Mouse (Mus musculus) brain, embryonic 14.5 days (tissue): ENCODE data around the gene Fam189b. TPM values are rescaled to one million over a fixed set of nuclear protein-coding genes. Genes with fewer than 3 reads are reported as not detected.
"Not testable (repeated sequence)": the region's sequence is repeated elsewhere in the genome, so short reads cannot be mapped to it uniquely, and the experiment has no call there.

Source experiments
- DNase-seq: peaks from one replicate; pipeline ENCODE4 v3.0.0-alpha.2; 2011; ENCODE audit warnings: low read depth
- CTCF ChIP-seq: fragments of 200-500 bp; IDR thresholded peaks from 2 replicates; pipeline ENCODE4 v1.5.1; 2012; ENCODE audit warnings: inconsistent platforms, mild to moderate bottlenecking, moderate library complexity, borderline replicate concordance; ENCODE audit not compliant: insufficient read depth, insufficient read length; ENCODE audit errors: extremely low read depth
- POLR2A ChIP-seq: fragments of 200-500 bp; IDR thresholded peaks from 2 replicates; pipeline ENCODE4 v1.6.1; 2012; ENCODE audit warnings: mild to moderate bottlenecking, inconsistent platforms, borderline replicate concordance; ENCODE audit not compliant: poor library complexity, insufficient read depth, insufficient read length, severe bottlenecking; ENCODE audit errors: extremely low read depth
- polyA plus RNA-seq: library from polyadenylated mRNA; depleted of rRNA; stranded (reverse); fragments of >200 nt; gene quantifications from 2 replicates; pipeline ENCODE4 v1.2.3, GENCODE M21; 2012

The Fam189b gene
- polyA plus RNA-seq, 1 experiment: 69.1 TPM

DNA sequence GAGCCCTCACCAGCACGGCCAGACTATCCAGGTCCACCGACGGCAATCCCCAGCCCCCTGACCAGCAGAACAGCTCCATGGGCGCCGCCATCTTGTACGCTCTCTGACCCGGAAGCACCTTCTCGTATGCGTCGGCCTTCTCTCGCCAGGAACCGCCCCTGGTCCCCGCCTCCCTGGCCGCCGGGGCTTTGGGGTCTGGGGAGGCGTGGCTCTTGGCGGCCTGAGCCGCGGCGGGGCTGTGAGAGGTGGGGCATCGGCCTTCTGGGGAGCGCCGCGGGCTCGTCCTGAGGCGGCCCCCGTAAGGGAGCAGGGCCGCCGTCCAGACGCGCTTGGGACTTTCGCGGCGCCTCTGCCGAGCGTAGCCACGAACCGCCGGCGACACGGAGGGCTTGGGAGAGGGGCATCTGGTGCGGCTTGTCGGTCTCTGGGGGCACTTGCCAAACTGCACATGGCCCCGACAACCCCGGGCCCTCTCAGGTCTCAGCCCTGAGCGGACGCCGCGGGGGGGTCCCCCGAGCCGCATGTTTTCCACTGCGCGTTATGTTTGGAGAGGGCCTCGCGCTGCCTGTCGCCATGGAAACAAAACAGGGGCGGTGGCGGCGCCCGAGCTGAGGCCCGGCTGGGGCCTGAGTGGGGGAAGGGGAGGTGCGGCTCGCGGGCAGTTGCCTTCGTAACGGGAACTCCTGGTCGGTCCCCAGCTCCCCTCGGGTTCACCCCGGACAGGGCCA, 31.0 kb downstream of the Fam189b start:
- peak; percentile 98 for DNase-seq
- TF ChIP-seq POLR2A (peak; percentile 75), CTCF (no peak)

DNA sequence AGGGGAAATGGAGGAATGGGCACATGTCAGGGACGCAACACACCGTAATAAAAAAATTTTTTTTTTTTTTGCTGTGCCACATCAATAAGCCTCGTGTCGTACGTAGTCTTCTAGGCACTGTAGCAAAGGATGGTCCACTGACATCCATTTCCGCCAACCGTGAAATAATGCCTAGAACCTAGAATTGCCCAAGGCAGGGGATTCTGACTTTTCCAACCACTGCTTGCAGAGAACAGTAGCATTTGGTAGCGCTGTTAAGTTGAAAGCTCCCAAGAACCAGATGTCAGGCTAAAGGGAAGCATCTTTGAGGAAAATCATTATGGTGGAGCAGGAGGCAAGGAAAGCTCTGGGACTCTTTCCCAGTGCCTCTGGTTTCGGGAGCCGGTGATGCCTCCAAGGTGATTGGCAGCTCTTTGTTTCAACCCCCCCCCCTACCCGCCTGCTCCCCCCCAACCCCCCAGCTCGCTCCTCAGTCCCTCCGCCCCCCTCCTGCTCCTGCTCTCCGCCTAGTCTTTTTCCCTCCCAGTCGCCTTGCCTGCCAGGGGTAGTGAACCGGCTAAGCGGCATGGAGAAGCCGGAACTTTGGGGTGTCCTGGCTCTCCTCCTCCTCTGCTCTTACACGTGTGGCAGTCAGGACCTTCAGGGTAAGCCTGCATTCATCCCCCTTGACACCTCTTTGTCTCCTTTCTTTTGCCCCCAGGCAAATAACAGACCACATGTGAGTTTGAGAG, 31.9 kb downstream of the Fam189b start, which contains the start of gene Thbs3:
Thbs3 (plus strand) TSS at position 500 of the 731 bp plus-strand sequence.
- TF ChIP-seq CTCF (no peak), POLR2A (no peak)
- DNase-seq: peak; percentile 88

DNA sequence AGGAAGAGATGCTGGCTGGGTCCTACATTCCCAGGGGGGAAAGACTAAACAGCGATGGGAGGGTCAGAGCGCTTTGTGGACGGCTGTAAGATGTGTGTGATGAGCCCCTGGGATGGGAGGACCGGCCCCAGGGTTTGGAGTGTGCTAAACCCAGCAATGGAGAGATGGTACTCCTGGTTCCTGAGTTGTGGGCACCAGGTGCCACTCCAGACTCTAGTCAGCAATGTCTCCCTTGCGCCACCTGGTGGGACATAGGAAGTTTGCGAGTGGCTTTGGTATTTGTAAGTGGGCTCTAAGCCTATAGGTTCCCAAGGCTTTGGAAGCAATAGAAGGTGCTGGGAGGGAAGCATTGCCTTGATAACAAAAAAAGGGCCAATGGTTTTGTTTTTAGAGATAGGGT, 32.9 kb downstream of the Fam189b start:
- DNase-seq: peak; percentile 96
- TF ChIP-seq CTCF (peak; percentile 90), POLR2A (no peak)

DNA sequence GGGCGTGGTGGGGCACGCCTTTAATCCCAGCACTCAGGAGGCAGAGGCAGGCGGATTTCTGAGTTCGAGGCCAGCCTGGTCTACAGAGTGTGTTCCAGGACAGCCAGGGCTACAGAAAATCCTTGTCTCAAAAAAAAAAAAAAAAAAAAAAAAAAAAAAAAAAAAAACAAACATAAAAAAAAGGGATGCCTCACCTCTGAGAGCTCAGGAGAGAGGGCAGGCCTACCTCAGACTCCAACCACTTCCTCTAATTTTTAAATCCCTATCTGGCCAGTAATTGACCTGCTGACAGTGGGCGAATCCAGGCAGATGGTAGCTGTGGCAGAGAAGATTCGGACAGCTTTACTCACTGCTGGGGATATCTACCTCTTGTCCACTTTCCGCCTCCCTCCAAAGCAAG, 33.5 kb downstream of the Fam189b start:
- DNase-seq: not testable (repeated sequence)

DNA sequence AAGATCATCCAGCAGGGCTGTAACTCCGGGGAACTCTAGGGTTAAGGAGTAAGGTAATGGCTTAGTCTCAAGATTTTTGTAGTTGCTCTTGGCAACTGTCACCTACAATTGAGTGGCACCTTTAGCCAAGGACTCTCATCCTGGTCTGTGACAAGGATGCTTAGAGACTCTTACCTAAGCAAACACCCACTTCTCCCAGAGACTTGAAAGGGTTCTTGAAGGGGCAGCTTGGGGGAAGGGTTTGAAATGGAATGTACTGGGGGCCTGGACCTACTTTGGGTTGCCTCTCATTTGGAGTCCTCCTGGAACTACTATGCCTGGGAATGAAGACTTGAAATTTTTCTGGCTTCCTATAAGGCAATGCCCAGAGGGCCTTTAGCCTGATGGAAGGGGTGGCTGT, 35.3 kb downstream of the Fam189b start:
- DNase-seq: no peak
- TF ChIP-seq CTCF (no peak), POLR2A (no peak)

DNA sequence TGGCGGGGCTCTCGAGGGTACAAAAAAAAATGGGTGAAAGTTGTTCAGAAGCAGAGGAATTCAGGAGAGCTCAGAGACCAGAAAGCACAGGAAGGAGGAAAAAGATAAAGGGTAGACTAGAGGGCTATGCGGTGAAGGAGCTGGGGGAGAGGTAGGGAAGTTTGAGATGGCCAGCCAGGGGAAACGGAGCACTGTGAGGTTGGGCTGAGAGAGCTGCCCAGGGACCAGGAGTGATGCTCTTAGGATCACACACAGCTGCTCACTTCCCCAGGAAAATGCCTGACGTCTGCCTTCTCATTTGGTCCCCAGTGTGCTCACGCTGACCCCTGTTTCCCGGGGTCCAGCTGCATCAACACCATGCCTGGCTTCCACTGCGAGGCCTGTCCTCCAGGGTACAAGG, 36.6 kb downstream of the Fam189b start:
- no peak for DNase-seq
- TF ChIP-seq POLR2A (no peak), CTCF (no peak)

DNA sequence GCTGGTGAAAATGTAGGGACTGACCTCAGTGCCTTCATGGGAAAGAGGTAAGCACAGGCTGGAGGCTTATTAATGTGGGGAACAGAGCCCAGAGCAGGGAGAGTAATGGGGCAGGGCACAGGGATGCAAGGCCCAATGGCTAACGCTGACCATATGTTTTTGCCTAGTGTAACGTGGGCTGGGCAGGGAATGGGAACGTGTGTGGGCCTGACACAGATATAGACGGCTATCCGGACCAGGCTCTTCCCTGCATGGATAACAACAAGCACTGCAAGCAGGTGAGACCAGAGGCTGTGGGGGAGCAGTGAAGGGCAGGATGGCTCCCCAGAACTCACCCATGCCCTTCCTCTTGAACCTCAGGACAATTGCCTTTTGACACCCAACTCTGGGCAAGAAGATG, 38.2 kb downstream of the Fam189b start:
- TF ChIP-seq CTCF: no peak
- TF ChIP-seq POLR2A: no peak
- no peak for DNase-seq

DNA sequence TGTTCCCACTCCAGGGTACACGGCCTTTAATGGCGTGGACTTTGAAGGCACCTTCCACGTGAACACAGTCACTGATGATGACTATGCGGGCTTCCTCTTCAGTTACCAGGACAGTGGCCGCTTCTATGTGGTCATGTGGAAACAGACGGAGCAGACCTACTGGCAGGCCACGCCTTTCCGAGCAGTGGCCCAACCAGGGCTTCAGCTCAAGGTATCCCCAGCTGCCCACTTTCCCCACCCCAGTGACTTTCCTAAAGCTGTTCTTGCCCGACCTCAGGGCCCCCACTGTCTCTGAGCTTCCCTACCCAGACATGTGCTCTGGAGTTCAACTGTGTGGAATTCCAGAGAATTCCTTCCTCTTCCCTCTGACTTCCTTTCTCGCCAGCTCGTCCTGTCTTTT, 41.9 kb downstream of the Fam189b start:
- peak; percentile 51 for DNase-seq
- TF ChIP-seq POLR2A: no peak
- TF ChIP-seq CTCF: no peak

DNA sequence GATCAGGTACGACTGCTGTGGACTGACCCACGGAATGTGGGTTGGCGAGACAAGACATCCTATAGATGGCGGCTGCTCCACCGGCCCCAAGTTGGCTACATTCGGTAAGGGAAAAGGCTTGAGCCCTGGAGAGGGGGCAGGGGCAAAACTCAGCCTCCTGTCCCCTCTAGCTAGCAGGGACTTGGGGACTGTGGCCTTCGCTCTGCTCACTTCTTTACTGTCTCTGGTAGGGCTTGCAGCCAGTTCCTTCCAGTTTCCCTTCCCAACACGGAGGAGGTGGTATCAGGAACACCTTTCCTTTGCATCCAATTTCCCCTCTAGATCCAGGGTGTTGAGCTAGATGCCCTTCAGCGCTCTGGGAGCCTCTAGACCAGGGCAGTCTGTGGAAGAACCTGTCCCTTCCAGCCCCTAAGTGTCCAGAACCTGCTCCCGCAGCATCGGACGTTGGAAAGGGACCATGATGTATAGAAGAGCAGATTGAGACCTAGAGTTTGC, 42.4 kb downstream of the Fam189b start:
- no peak for TF ChIP-seq CTCF

DNA sequence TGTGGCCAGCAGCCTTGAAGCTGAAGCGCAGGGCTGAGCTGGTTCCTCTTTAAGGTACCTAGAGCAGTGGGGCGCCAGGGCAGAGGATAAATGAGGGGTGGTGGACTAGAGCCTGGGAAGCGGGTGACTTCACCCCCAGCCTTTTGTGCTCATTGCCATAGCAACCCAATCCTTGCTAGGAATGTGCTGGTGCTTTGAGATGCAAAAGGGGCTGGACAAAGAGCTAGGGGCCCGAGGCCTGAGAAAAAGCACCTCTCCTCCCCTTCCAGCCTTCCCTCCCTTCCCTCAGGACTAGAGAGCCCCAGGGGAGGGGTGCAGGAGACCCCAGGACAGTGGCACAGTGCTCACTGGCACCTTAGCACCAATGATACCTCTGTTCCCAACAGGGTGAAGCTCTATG, 43.0 kb downstream of the Fam189b start:
- peak; percentile 97 for DNase-seq
- TF ChIP-seq CTCF (no peak), POLR2A (peak; percentile 23; the same call in 1 of the 2 replicates)

More for the DNA sequence above, 42.4 kb downstream of the Fam189b start:
- DNase-seq: no peak

DNA sequence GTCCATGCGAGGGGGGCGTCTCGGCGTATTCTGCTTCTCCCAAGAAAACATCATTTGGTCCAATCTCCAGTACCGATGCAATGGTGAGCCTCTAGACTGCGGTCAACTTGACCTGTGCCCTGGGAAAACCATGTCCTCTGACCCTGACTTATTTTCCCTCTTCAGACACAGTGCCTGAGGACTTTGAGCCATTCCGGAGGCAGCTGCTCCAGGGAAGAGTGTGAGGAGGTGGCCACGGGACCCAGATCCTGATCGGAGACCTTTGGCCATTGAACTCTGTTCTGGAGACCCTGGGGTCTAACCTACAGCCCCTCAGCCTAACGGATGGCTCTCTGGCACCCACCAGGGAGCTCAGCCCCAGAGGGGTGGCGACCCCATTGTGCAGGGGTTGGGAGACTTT, 43.4 kb downstream of the Fam189b start:
- TF ChIP-seq POLR2A (no peak), CTCF (no peak)
- no peak for DNase-seq

DNA sequence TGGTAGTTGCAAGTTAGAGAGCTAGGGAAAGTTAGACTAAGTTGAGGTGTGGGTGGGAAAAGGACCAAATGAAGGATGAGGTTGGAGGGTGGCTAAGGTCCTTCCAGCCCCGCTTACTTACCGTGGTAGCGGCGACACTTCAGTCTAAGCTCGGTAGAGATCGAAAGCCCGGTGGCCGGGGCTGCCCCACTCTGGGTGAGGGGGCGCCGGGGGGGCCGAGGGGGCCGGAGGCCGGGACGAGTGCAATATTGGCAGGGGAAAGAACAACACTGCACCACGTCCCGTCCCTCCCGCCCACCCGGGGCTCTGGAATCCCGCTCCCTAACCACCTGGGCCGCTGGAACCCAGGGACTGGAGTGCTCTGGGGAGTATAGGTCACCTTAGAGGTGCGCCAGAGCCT, 44.0 kb downstream of the Fam189b start, which contains the start of gene Mtx1:
Mtx1 (minus strand) TSS at position 189 of the 400 bp plus-strand sequence.
- DNase-seq: no peak

DNA sequence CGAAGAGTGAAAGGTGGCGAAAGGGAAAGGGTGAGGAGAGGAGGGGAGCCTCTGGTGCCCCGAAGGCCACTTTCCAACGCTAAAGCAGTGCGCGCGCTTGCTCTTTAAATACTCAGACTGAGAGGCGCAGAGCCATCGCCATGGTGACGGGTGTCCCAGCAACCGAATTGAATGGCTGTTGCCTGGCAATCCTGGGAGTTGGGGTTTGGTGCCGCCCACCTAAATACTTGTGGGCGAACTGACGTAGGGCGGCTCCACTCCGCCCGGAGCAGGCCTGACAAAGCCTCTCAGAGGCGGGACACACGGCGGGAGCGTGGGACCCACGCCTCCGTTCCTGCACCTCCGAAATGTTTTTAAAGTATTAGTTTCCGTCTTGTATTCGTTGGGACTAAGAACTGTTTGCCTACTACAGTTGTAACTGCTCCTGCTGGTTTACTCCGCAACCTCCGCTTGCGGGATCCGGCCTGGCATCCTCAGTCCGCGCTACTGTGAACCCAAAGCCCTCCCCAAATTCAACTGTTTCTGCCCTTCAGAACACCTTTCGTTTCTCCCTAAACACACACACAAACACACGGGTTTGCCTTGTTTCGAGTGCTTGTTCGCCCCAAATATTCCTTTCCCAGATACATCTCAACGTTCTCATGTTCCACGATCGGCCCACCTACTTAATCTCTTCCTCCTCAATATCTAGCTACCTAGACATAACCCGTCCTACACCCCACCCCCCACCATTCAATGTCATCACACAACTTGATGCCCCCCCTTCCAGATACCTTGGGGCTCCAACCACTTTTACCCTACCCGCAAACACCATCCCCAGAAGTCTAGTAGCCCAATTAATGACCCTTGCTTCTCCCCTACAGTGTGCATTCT, 44.6 kb downstream of the Fam189b start:
- peak; percentile 82; the same call in 1 of the 2 replicates for TF ChIP-seq POLR2A
- no peak for TF ChIP-seq CTCF
- peak; percentile 99 for DNase-seq

More for the DNA sequence above, 44.0 kb downstream of the Fam189b start, which contains the start of gene Mtx1:
- no peak for TF ChIP-seq POLR2A
- TF ChIP-seq CTCF: no peak

DNA sequence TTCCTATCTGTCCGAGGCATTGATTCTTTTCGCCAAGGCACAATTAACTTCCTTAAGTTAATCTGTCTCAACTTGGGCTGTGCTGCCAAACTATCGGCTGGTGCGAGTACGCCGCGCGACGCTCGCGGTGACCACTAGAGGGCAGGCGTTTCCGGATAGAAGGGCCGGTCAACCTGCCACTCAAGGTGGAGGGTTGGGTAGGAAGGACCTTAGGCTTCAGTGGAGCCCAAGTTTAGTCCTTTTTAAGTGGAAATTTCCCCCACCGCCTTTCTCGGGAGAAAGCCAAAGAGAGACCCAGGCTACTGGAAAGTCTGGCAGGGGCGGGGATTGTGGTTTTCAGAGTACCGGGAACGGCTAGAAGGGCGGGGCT, 45.2 kb downstream of the Fam189b start:
- peak; percentile 93 for DNase-seq
- TF ChIP-seq POLR2A (no peak), CTCF (peak; percentile 94)
